Mouse (Mus musculus): ENCODE measurements around the gene Washc1.

DNA sequence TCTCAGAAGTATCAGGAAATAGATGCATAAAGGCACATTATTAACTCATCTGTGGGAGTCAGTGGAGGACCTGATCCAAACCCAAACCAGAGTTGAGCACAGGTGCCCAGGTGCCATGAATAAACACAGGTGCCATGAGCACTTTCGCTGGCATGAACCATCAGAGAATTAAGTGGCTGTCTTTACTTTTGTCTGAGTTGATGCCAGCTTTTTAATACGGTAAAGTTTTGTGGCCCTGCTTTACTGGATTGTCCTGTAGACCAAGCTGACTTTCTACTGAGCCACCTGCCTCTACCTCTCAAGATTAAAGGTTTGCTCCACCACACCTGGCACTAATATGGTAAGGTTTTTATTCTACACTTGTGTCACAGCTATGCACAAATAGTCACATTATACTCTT, 19.3 kb upstream of the Washc1 start:
- TF ChIP-seq POLR2A (IDR thresholded peaks at IDR 0.05; ENCODE audit: borderline replicate concordance, extremely low read depth, low read depth, low read length) (no peak), CTCF (IDR thresholded peaks at IDR 0.05; ENCODE audit: insufficient read depth, low read length) (no peak)
